In the genomic region with DNA sequence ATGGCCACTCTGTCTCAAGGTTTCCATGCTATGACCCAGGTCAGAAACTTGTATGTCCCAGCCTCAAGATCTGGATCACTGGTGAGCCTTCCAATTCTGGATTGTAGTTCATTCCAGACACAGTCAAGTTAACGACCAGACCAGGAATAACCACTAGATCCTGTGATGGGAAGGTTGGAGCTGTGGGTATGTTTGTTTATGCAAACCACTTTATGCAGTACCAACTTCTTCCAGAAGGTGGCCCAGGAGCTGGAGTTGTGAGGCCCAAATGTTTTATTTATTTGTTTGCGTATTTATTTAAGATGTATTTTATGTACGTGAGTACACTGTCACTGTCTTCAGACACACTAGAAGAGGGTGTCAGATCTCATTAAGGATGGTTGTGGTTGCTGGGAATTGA, we compare ENCODE assay signal across 8 mouse cellular contexts. TPM values are rescaled to one million over a fixed set of nuclear protein-coding genes. Genes with fewer than 3 reads are reported as not detected.
DNase-seq lines count a peak whose midpoint lies in the region.

No protein-coding gene starts in this region.

- DNase-seq in layer of hippocampus, adult 11-12 months (ENCODE audit: low spot score) = peak; percentile 75
- no peak for DNase-seq in layer of hippocampus, postnatal 36 days
- peak; percentile 59 for DNase-seq in 416B (ENCODE audit: low read depth)
- DNase-seq in B cell, adult 2 months = peak; percentile 58 to 62
- DNase-seq in cerebellum, adult 9-11 months = peak; percentile 47
- no peak for DNase-seq in yolk sac, embryonic 10.5 days (ENCODE audit: low spot score)
- DNase-seq in urinary bladder, postnatal 14 days (ENCODE audit: low spot score) = no peak
- no peak for DNase-seq in gastrocnemius, postnatal 25 days

RNA-seq across cellular contexts. Expression of a gene that starts 3.0 kb away (rescaled TPM):
- 10 to 100 TPM; 28.5 to 29.1 TPM for total RNA-seq in layer of hippocampus, postnatal 36 days (2021)
- total RNA-seq in gastrocnemius, postnatal 25 days (2021) = 10 to 100 TPM; 28.8 to 29.8 TPM

RNA-seq across cellular contexts. Expression of a gene that starts 5.3 kb away (rescaled TPM):
- 100 to 1,000 TPM; 132 to 136 TPM for total RNA-seq in layer of hippocampus, postnatal 36 days (2021)
- 1 to 10 TPM; 6.4 to 7.1 TPM for total RNA-seq in gastrocnemius, postnatal 25 days (2021)

RNA-seq across cellular contexts. Expression of a gene that starts 5.4 kb away (rescaled TPM):
- 100 to 1,000 TPM in 1 of 2 experiments, 10 to 100 TPM in 1; 91.4 to 102 TPM for total RNA-seq in layer of hippocampus, postnatal 36 days (2021)
- total RNA-seq in gastrocnemius, postnatal 25 days (2021) = under 1 TPM in 1 of 2 experiments, not detected in 1; 0.28 TPM

RNA-seq across cellular contexts. Expression of a gene that starts 24.5 kb away (rescaled TPM):
- total RNA-seq in layer of hippocampus, postnatal 36 days (2021) = 1 to 10 TPM; 1.3 to 1.6 TPM
- total RNA-seq in gastrocnemius, postnatal 25 days (2021) = not detected

RNA-seq across cellular contexts. Expression of a gene that starts 24.8 kb away (rescaled TPM):
- total RNA-seq in layer of hippocampus, postnatal 36 days (2021) = 10 to 100 TPM; 14.5 to 15.6 TPM
- total RNA-seq in gastrocnemius, postnatal 25 days (2021) = 10 to 100 TPM; 10.2 to 11.0 TPM

Comparison
In these comparisons a context has a peak if more than half of its experiments do, and no peak if none do; other contexts are left out.
1. DNase-seq: peak in layer of hippocampus, adult 11-12 months (single experiment), 416B (single experiment), B cell, adult 2 months (2 of 2) and cerebellum, adult 9-11 months (single experiment); none in layer of hippocampus, postnatal 36 days (0 of 2), yolk sac, embryonic 10.5 days (single experiment), urinary bladder, postnatal 14 days (single experiment) and gastrocnemius, postnatal 25 days (single experiment).
2. RNA of a gene that starts 5.3 kb away (total RNA-seq): 132 to 136 TPM in layer of hippocampus, postnatal 36 days; 6.4 to 7.1 TPM in gastrocnemius, postnatal 25 days; every median in the first group is over 10 times any median in the second.
3. RNA of a gene that starts 5.4 kb away (total RNA-seq): 91.4 to 102 TPM in layer of hippocampus, postnatal 36 days; 0.28 TPM in gastrocnemius, postnatal 25 days; every median in the first group is over 10 times any median in the second.